Mouse (Mus musculus) central nervous system, embryonic 14 days (tissue): Measurements from ENCODE around the gene Rad21l. TPM values are rescaled to one million over a fixed set of nuclear protein-coding genes. Genes with fewer than 3 reads are reported as not detected.

ENCODE experiments used
- polyA plus RNA-seq: library from polyadenylated mRNA; depleted of rRNA; stranded (reverse); fragments of >200 nt; gene quantifications from 2 replicates; pipeline ENCODE4 v1.2.3, GENCODE M21; 2012; rRNA removed

The Rad21l gene
- polyA plus RNA-seq: 0.10 and 0.15 TPM in 2 replicates

DNA sequence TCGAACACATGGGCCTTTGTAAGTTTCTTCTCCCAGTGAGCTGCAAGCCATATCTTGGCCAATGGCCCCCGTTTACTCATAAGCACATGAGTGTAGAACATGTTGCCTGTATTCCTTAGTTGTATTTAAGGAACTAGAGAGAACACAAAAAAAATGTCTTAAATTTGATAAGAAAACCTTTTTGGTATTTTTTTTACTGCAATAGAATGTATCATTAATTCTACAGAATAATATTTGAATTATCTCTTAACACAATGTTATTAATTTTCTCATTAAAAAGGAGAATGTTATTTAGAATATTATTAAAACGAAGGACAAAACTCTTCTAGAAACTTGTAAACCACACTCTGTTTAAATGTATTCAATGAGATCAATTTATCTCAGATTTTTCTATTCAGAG is at the start of gene Rad21l:
Gene Rad21l (minus strand): TSS at position 101 of the 400 bp plus-strand sequence.

DNA sequence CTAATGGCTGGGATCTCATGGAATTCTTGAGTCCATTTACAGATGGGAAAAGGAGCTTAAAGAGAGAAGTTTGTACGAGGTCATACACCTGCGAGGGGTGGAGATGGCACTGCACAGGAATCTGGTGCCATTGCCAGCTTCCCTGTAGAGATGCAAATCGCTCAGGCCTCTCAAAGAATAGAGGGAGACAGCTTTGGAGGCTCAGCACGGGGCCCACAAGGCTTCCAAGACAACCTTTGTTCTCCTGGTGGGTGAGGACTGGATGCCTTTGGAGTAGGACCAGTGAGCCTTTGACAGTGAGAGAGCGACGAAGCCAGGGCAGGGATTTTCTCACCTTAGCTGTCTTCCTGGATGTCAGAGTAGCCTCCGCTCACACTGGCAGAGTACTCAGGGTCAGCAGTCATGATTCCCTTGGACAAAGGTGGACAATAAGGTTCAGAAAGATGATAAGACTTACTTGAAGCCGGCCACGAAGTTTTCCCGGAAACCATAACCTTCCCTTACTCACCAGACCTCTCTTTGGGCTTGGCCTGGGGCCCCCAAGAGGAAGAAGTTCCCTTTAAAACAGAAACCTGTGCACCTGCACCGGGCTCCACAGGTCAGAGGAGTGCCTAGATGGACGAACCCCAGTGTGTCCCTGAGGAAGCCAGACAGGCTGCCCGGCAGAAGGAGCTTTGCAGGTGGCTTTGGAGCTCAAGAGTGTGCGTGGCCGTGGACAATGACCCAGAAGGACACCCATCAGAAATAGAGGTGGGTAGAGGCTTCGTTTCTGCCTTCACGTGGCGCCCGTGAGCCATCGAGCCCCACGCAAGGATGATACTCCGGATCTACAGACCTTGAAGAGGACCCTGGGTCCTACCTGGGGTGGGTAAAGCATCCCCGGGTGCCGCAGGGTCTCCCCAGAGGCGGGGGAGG is 33.2 kb upstream of the Rad21l start, which contains the start of gene Tmem74b:
Gene Tmem74b (plus strand): TSS at position 778 of the 915 bp plus-strand sequence.

DNA sequence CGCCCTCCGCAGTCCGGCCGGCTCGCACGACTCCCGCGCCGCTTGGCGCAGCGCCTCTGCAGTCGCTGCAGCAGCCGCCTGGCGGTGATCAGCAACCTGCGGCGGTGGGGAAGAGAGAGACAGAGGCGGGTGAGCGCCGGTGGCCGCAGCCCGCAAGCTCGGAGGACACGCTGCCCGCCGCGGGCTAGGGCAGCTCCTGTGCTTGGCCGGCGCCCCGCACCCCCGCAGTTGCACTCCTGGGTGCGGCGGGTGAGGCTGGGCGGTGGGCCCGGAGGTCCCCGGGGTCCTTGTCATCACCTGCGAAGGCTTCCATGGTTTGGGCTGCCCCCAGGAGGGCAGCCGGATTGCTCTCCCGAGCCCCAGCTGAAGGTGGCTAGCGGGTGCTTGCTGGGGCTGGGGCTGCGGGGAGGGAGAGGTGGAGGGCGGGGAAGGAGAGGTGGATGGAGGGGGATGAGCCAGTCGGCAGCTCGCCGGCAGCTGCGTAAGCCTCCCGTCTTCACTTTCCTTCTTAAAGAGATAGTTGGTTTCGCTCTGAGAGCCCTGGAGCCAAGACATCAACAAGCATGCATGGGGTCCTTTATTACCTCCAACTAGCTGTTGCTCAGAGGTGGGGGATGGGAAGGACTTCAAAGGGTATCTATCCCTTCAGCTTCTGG is 36.0 kb downstream of the Rad21l start, which contains the start of gene Snph:
Gene Snph (minus strand): TSS at position 435 of the 656 bp plus-strand sequence.

Other genes starting within 250 kb of the Rad21l start
- not detected in 2 replicates for gene 4921509C19Rik, start 192.4 kb downstream of the Rad21l start, polyA plus RNA-seq
- gene Nsfl1c, start 174.4 kb downstream of the Rad21l start, polyA plus RNA-seq: 244 and 245 TPM in 2 replicates
- 217 and 224 TPM in 2 replicates for gene Fkbp1a, start 126.0 kb downstream of the Rad21l start, polyA plus RNA-seq
- 1.2 and 1.5 TPM in 2 replicates for gene Sdcbp2, start 95.9 kb downstream of the Rad21l start, polyA plus RNA-seq
- gene Snph, start 35.9 kb downstream of the Rad21l start, polyA plus RNA-seq: 15.3 and 18.5 TPM in 2 replicates
- gene Tmem74b, start 33.5 kb upstream of the Rad21l start, polyA plus RNA-seq: 16.3 and 17.5 TPM in 2 replicates
- gene Psmf1, start 75.7 kb upstream of the Rad21l start, polyA plus RNA-seq: 46.6 and 47.6 TPM in 2 replicates
- gene Rspo4, start 174.4 kb upstream of the Rad21l start, polyA plus RNA-seq: 0.09 and 0.11 TPM in 2 replicates
- gene Angpt4, start 242.7 kb upstream of the Rad21l start, polyA plus RNA-seq: 0.06 and 0.25 TPM in 2 replicates